In genomic region chr13:20151302-20151978, GRCm38 (mm10) we compare ENCODE assay signal across 15 mouse cellular contexts.
A peak's percentile ranks its signal among the peaks of the same experiment; 100 is the strongest.
DNase-seq lines count a peak whose midpoint lies in the region; ATAC-seq and TF ChIP-seq lines count a peak whose summit lies in the region.
"Had no signal": no experiment of that assay in that cellular context is flagged by ENCODE, and none has a peak within 500 bp of the region (broad histone marks: within the 10 kb centered on the region; RNA-seq: fewer than 3 reads in every experiment).

No protein-coding gene starts in this region.

- no peaks in the 10 kb centered on the region for H3K9me3 ChIP-seq in liver, embryonic 14.5 days (ENCODE audit: control insufficient read depth, low read length)
- H3K9me3 ChIP-seq in midbrain, embryonic 13.5 days = no peaks in the 10 kb centered on the region
- H3K9me3 ChIP-seq: forebrain, embryonic 13.5 days; heart, embryonic 12.5 days; hindbrain, embryonic 12.5 days had no signal

- H3K27ac ChIP-seq in spleen, adult 2 months (ENCODE audit: insufficient read depth, low read length) = peak overlapping the region; percentile 69
- H3K27ac ChIP-seq in liver, embryonic 14.5 days = peak overlapping the region; percentile 97
- no peak overlapping the region for H3K27ac ChIP-seq in midbrain, embryonic 13.5 days
- H3K27ac ChIP-seq: forebrain, embryonic 13.5 days; hindbrain, embryonic 12.5 days had no signal

- H3K4me3 ChIP-seq in spleen, adult 2 months (ENCODE audit: extremely low read depth, insufficient read depth, insufficient read length) = no peak overlapping the region
- peak overlapping the region; percentile 34 to 37; a peak in 3 of 4 replicates for H3K4me3 ChIP-seq in liver, embryonic 14.5 days (ENCODE audit: insufficient read depth in 1 of 2, low read depth in 2 of 2, low read length in 2 of 2)
- no peak overlapping the region for H3K4me3 ChIP-seq in midbrain, embryonic 13.5 days (replicated peaks)
- H3K4me3 ChIP-seq: forebrain, embryonic 13.5 days; heart, embryonic 12.5 days; hindbrain, embryonic 12.5 days had no signal

- DNase-seq in spleen, adult 2 months (ENCODE audit: low read depth in 1 of 2, low spot score in 2 of 2) = peak; percentile 27 to 57
- DNase-seq in spleen, adult 18-20 months = no peak
- peak; percentile 31 for DNase-seq in brain, adult 2 months (ENCODE audit: low read depth, low spot score)
- DNase-seq in liver, embryonic 14.5 days (ENCODE audit: low read depth in 3 of 3, low spot score in 3 of 3) = peak in 1 of 3 experiments; percentile 49
- DNase-seq in splenic B cell, adult 2 months (ENCODE audit: low read depth, low spot score) = peak; percentile 74
- no peak for DNase-seq in urinary bladder, postnatal 4 days (ENCODE audit: low spot score in 2 of 2)
- no peak for DNase-seq in layer of hippocampus, postnatal 36 days
- DNase-seq: kidney, adult 9 months; retina, postnatal 1 day had no signal

- peak overlapping the region; percentile 64 for H3K9ac ChIP-seq in liver, embryonic 14.5 days (replicated peaks)
- no peak overlapping the region for H3K9ac ChIP-seq in midbrain, embryonic 13.5 days (replicated peaks)
- H3K9ac ChIP-seq: forebrain, embryonic 13.5 days; heart, embryonic 12.5 days; hindbrain, embryonic 12.5 days had no signal

- peak; percentile 78 for TF ChIP-seq EP300 in liver, embryonic 14.5 days (IDR thresholded peaks at IDR 0.05; ENCODE audit: low read depth)

- no peak for TF ChIP-seq CTCF in spleen, adult 2 months (IDR thresholded peaks at IDR 0.05; ENCODE audit: extremely low read depth, insufficient read depth, insufficient read length, insufficient replicate concordance)
- no peak for TF ChIP-seq CTCF in liver, embryonic 14.5 days (IDR thresholded peaks at IDR 0.05; ENCODE audit: low read depth)

- no peaks in the 10 kb centered on the region for H3K36me3 ChIP-seq in spleen, adult 2 months (ENCODE audit: control insufficient read depth, insufficient read depth, low read length)
- no peaks in the 10 kb centered on the region for H3K36me3 ChIP-seq in liver, embryonic 14.5 days (replicated peaks; ENCODE audit: control insufficient read depth, insufficient read depth, low read depth)
- H3K36me3 ChIP-seq in splenic B cell, adult 2 months (ENCODE audit: control insufficient read depth, insufficient read depth, low read length, poor library complexity, severe bottlenecking) = no peaks in the 10 kb centered on the region; the same call in 1 of the 2 replicates
- no peaks in the 10 kb centered on the region for H3K36me3 ChIP-seq in midbrain, embryonic 13.5 days
- H3K36me3 ChIP-seq: heart, embryonic 12.5 days; hindbrain, embryonic 12.5 days had no signal

- H3K4me1 ChIP-seq in spleen, adult 2 months (ENCODE audit: control insufficient read depth, insufficient read depth, insufficient read length) = peaks cover 32% of the 10 kb centered on the region; the same call in 1 of the 2 replicates
- peaks cover 61 to 65% of the 10 kb centered on the region in 2 experiments for H3K4me1 ChIP-seq in liver, embryonic 14.5 days (replicated peaks; ENCODE audit: control insufficient read depth in 2 of 2, insufficient read depth in 2 of 2, low read length in 1 of 2)
- H3K4me1 ChIP-seq in midbrain, embryonic 13.5 days (replicated peaks) = no peaks in the 10 kb centered on the region
- H3K4me1 ChIP-seq: forebrain, embryonic 13.5 days; hindbrain, embryonic 12.5 days had no signal

- H3K4me2 ChIP-seq in liver, embryonic 14.5 days (ENCODE audit: low read depth) = peak overlapping the region; percentile 80
- H3K4me2 ChIP-seq in midbrain, embryonic 13.5 days (replicated peaks) = no peak overlapping the region
- H3K4me2 ChIP-seq: forebrain, embryonic 13.5 days; heart, embryonic 12.5 days; hindbrain, embryonic 12.5 days; midbrain, embryonic 11.5 days had no signal

- 22% methylated on average over 4 of the region's 4 CpGs for WGBS in spleen, adult 2 months
- WGBS in liver, embryonic 14.5 days (ENCODE audit: insufficient replicate concordance) = 22% methylated on average over 4 of the region's 4 CpGs
- 64% methylated on average over 4 of the region's 4 CpGs for WGBS in midbrain, embryonic 13.5 days

- no peak for ATAC-seq in liver, embryonic 14.5 days (ENCODE audit: insufficient read depth)
- no peak for ATAC-seq in midbrain, embryonic 13.5 days
- ATAC-seq: activated CD4-positive, CD25-positive, alpha-beta regulatory T cell, adult 4 months; forebrain, embryonic 13.5 days had no signal

- TF ChIP-seq POLR2A in spleen, adult 2 months (IDR thresholded peaks at IDR 0.05; ENCODE audit: low read depth, low read length) = no peak

- no peaks in the 10 kb centered on the region for H3K27me3 ChIP-seq in spleen, adult 2 months (ENCODE audit: control insufficient read depth, insufficient read depth, low read length)
- no peaks in the 10 kb centered on the region for H3K27me3 ChIP-seq in liver, embryonic 14.5 days (ENCODE audit: control insufficient read depth, insufficient read depth, low read length)
- no peaks in the 10 kb centered on the region for H3K27me3 ChIP-seq in splenic B cell, adult 2 months (ENCODE audit: control insufficient read depth, insufficient read depth, low read length, poor library complexity, severe bottlenecking)
- H3K27me3 ChIP-seq in midbrain, embryonic 13.5 days = no peaks in the 10 kb centered on the region
- H3K27me3 ChIP-seq: forebrain, embryonic 13.5 days; heart, embryonic 12.5 days; hindbrain, embryonic 12.5 days had no signal

Comparison
In these comparisons a context has a peak if more than half of its experiments do, and no peak if none do; other contexts are left out.
1. DNase-seq: peak in spleen, adult 2 months (2 of 2), brain, adult 2 months (single experiment) and splenic B cell, adult 2 months (single experiment); none in spleen, adult 18-20 months (0 of 2), urinary bladder, postnatal 4 days (0 of 2) and layer of hippocampus, postnatal 36 days (0 of 2).
2. H3K4me3 ChIP-seq: peak in liver, embryonic 14.5 days (2 of 2); none in spleen, adult 2 months (single experiment) and midbrain, embryonic 13.5 days (single experiment).